Mouse (Mus musculus) CH12.LX (cell line): ENCODE results near the gene Ccl27a. TPM values are rescaled to one million over a fixed set of nuclear protein-coding genes. Genes with fewer than 3 reads are reported as not detected.
"Not testable (repeated sequence)": the region's sequence is repeated elsewhere in the genome, so short reads cannot be mapped to it uniquely, and the experiment has no call there.

ENCODE experiments used
- DNase-seq: peaks from one replicate; pipeline ENCODE4 v3.0.0-alpha.2; 2013; ENCODE audit errors: extremely low read depth
- H3K27ac ChIP-seq: 2 replicates; pipeline ENCODE4 v1.5.1; 2012; ENCODE audit warnings: low read depth, mild to moderate bottlenecking, control low read depth, moderate library complexity; ENCODE audit not compliant: insufficient read depth
- H3K27me3 ChIP-seq: replicated peaks from 2 replicates; pipeline ENCODE3; 2012; ENCODE audit warnings: inconsistent platforms
- H3K36me3 ChIP-seq, 2 experiments: replicated peaks in 1 of 2; 2 replicates each; pipeline versions ENCODE3 to v1.6.1; 2012; ENCODE audit warnings: inconsistent platforms in 1 of 2, low read length in 1 of 2, mild to moderate bottlenecking in 1 of 2, mixed read lengths in 1 of 2, moderate library complexity in 1 of 2; ENCODE audit not compliant: control insufficient read depth in 1 of 2, insufficient read depth in 1 of 2
- H3K4me1 ChIP-seq, 2 experiments: 2 replicates each; pipeline ENCODE4 v1.6.1; 2012; ENCODE audit warnings: inconsistent platforms in 1 of 2, moderate library complexity in 1 of 2; ENCODE audit not compliant: insufficient read depth in 2 of 2, control insufficient read depth in 1 of 2
- H3K4me2 ChIP-seq: 2 replicates; pipeline ENCODE4 v1.6.1; 2012; ENCODE audit warnings: low read depth, mild to moderate bottlenecking, control low read depth; ENCODE audit not compliant: poor library complexity, insufficient read depth, severe bottlenecking
- H3K4me3 ChIP-seq, 3 experiments: fragments of 150-350 bp in 1 of 3; sonication (generic) in 1 of 3; replicated peaks in 1 of 3; 2 replicates each; pipeline versions ENCODE3 to v1.5.1; 2011 to 2012; ENCODE audit warnings: low read depth in 2 of 3, low read length in 2 of 3, mild to moderate bottlenecking in 2 of 3, moderate library complexity in 2 of 3, control low read depth in 1 of 3, improper control_type of control experiment in 1 of 3, inconsistent platforms in 1 of 3, mixed read lengths in 1 of 3; ENCODE audit not compliant: poor library complexity in 1 of 3
- H3K79me2 ChIP-seq: replicated peaks from 2 replicates; pipeline ENCODE4 v1.6.1; 2012; ENCODE audit warnings: mild to moderate bottlenecking, moderate library complexity; ENCODE audit not compliant: control insufficient read depth, poor library complexity, insufficient read depth, severe bottlenecking; ENCODE audit errors: extremely low read depth
- H3K9ac ChIP-seq: 2 replicates; pipeline ENCODE4 v1.6.1; 2012; ENCODE audit warnings: low read depth, mild to moderate bottlenecking, control low read depth, moderate library complexity; ENCODE audit not compliant: insufficient read depth
- H3K9me3 ChIP-seq: replicated peaks from 2 replicates; pipeline ENCODE3; 2012; ENCODE audit warnings: low read length, inconsistent platforms, mixed read lengths
- ELF1 ChIP-seq: IDR thresholded peaks from 2 replicates; pipeline ENCODE4 v1.6.1; 2014; ENCODE audit warnings: low read depth, mild to moderate bottlenecking, inconsistent platforms, low read length, improper control_type of control experiment
- ETS1 ChIP-seq: conservative IDR thresholded peaks from 2 replicates; pipeline ENCODE4 v1.6.1; 2012; ENCODE audit warnings: low read depth, mild to moderate bottlenecking, inconsistent platforms, low read length, improper control_type of control experiment, moderate library complexity
- ZKSCAN1 ChIP-seq: IDR thresholded peaks from 2 replicates; pipeline ENCODE4 v1.6.1; 2012; ENCODE audit warnings: low read depth, inconsistent platforms, low read length, improper control_type of control experiment, borderline replicate concordance
- ZNF384 ChIP-seq: IDR thresholded peaks from 2 replicates; pipeline ENCODE4 v1.6.1; 2012; ENCODE audit warnings: low read depth, low read length, improper control_type of control experiment, inconsistent platforms
- dilution Hi-C: fragments of 300-500 bp; cut with MboI; formaldehyde crosslinking; loops from 2 replicates; pipeline ENCODE4 v1.14.3; 2020; ENCODE audit warnings: low sequenced_read_pairs; ENCODE audit not compliant: extremely low pct_unique_long_range_greater_than_20kb, extremely low pct_ligation_motif_present
- in situ Hi-C: fragments of 300-500 bp; cut with MboI; formaldehyde crosslinking; loops from 3 replicates; pipeline ENCODE4 v1.14.3; 2019; ENCODE audit warnings: low sequenced_read_pairs, low pct_ligation_motif_present, low pct_unique_long_range_greater_than_20kb, mixed read lengths
- polyA plus RNA-seq: library from polyadenylated mRNA; unstranded; fragments of >175 nt; gene quantifications from 2 replicates; pipeline ENCODE4 v1.2.1, GENCODE M21; 2012; ENCODE audit warnings: low read depth; ENCODE audit not compliant: insufficient read length
- total RNA-seq, 2 experiments: library from RNA; depleted of rRNA; stranded (reverse); fragments of 300-350 nt in 1 of 2; fragments of >200 nt in 1 of 2; gene quantifications; 2 replicates each; pipeline ENCODE4 v1.2.3; 2012 to 2014

Gene Ccl27a
- total and polyA plus RNA-seq, 3 experiments, result 3.3 to 6.4 (median 5.6) TPM

GRCm38 (mm10) chr4:41775840-41776239 is 1.8 kb upstream of the Ccl27a start:
- H3K9ac ChIP-seq, H3K27ac ChIP-seq, H3K4me2 ChIP-seq, H3K36me3 ChIP-seq, H3K27me3 ChIP-seq, H3K4me1 ChIP-seq, H3K79me2 ChIP-seq, H3K4me3 ChIP-seq, DNase-seq, H3K9me3 ChIP-seq, in situ Hi-C loops, dilution Hi-C loops: not testable (repeated sequence)
- peak; percentile 71 for TF ChIP-seq ZKSCAN1

GRCm38 (mm10) chr4:41774506-41774905 is 459 bp upstream of the Ccl27a start:
- H3K79me2 ChIP-seq, in situ Hi-C loops, dilution Hi-C loops, H3K36me3 ChIP-seq, H3K27me3 ChIP-seq, H3K4me1 ChIP-seq, H3K9me3 ChIP-seq: not testable (repeated sequence)
- Histone ChIP-seq H3K27ac (peak overlapping the region; percentile 68), H3K9ac (peak overlapping the region; percentile 61; the same call in 1 of the 2 replicates), H3K4me2 (peak overlapping the region; percentile 64; the same call in 1 of the 2 replicates), H3K4me3 (peak overlapping the region; percentile 37 to 51 (median 45))
- DNase-seq, result peak; percentile 63
- peak; percentile 64 for TF ChIP-seq ELF1
- TF ChIP-seq ETS1, result peak; percentile 24; the same call in 1 of the 2 replicates
- peak; percentile 88 for TF ChIP-seq ZNF384

GRCm38 (mm10) chr4:41773502-41773901 is 545 bp downstream of the Ccl27a start:
- H3K79me2 ChIP-seq, H3K36me3 ChIP-seq, dilution Hi-C loops, in situ Hi-C loops, H3K4me1 ChIP-seq, H3K27me3 ChIP-seq, H3K4me2 ChIP-seq, H3K9me3 ChIP-seq, H3K27ac ChIP-seq: not testable (repeated sequence)
- H3K9ac ChIP-seq, result peak overlapping the region; percentile 20; the same call in 1 of the 2 replicates
- DNase-seq, result peak; percentile 57
- peak overlapping the region in 2 of 3 experiments; percentile 43 to 58 for H3K4me3 ChIP-seq

- in situ Hi-C loops, H3K4me1 ChIP-seq, H3K27me3 ChIP-seq, dilution Hi-C loops, H3K9me3 ChIP-seq, H3K27ac ChIP-seq, DNase-seq, H3K36me3 ChIP-seq, H3K4me3 ChIP-seq, H3K4me2 ChIP-seq, H3K79me2 ChIP-seq, H3K9ac ChIP-seq: not testable (repeated sequence)
These were observed 1.1 kb downstream of the Ccl27a start for GRCm38 (mm10) chr4:41772946-41773345.

GRCm38 (mm10) chr4:41767301-41767700 is 6.7 kb downstream of the Ccl27a start:
- H3K4me3 ChIP-seq, H3K79me2 ChIP-seq, H3K36me3 ChIP-seq, H3K4me1 ChIP-seq, H3K9ac ChIP-seq, dilution Hi-C loops, in situ Hi-C loops, DNase-seq, H3K27me3 ChIP-seq, H3K27ac ChIP-seq, H3K4me2 ChIP-seq, H3K9me3 ChIP-seq: not testable (repeated sequence)

- H3K4me3 ChIP-seq, in situ Hi-C loops: not testable (repeated sequence)
These were observed 10.9 kb downstream of the Ccl27a start for GRCm38 (mm10) chr4:41763176-41763575.

More at GRCm38 (mm10) chr4:41763176-41763575, 10.9 kb downstream of the Ccl27a start:
- H3K27ac ChIP-seq, H3K4me1 ChIP-seq, DNase-seq, H3K9me3 ChIP-seq, H3K79me2 ChIP-seq, H3K4me2 ChIP-seq, dilution Hi-C loops, H3K9ac ChIP-seq, H3K27me3 ChIP-seq: not testable (repeated sequence)
- H3K36me3 ChIP-seq, result peaks cover 13 to 35% of the 10 kb centered on the region in 2 experiments
